Mouse (Mus musculus): ENCODE measurements around the gene Eya2.

Gene Eya2

DNA sequence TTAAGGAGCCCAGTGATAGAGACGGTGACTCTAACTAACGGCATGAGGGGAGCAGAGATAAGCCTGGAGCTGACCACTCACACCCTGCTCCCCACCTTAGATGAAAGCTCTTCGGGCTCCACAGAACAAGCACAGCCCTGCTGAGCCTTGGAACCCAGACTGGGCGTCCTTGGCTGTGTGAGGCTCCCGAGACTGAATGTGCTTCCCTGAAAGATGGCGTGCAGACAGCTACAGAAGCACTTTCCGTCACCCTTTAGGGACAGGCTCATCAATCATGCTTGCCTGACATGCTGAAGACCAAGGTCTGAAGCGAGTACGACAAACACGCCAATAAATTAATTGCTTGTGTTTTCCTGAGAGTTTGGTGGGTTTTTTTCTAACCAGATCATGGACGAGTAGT, 56.2 kb downstream of the Eya2 start:
- no peak for DNase-seq (ENCODE audit: low spot score in 2 of 2)

- DNase-seq (ENCODE audit: low spot score in 2 of 2) = no peak
These were observed 57.4 kb downstream of the Eya2 start for GRCm38 (mm10) chr2:165652281-165652680.

GRCm38 (mm10) chr2:165653001-165653921, 58.4 kb downstream of the Eya2 start:
- no peak for DNase-seq (ENCODE audit: low spot score in 2 of 2)

DNA sequence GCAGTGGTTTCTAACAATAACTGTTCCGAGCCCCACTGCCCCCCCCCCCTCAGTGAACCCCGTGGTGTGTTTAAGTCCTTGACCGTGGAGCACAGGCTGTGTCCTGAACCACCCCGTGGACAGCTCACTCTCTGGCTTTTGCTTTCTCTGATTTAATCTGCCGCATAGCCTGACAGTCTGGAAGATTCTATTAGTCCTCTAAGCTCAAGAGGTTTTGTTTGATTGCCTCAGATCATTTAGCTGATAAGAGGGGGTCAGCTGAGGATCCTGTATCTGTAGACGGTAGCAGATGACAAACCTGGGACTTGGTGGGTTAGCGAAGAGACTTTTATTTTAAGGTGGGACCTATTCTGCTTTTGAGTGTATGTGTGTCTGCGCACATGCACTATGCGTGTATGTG, 59.3 kb downstream of the Eya2 start:
- DNase-seq (ENCODE audit: low spot score in 2 of 2) = no peak

DNA sequence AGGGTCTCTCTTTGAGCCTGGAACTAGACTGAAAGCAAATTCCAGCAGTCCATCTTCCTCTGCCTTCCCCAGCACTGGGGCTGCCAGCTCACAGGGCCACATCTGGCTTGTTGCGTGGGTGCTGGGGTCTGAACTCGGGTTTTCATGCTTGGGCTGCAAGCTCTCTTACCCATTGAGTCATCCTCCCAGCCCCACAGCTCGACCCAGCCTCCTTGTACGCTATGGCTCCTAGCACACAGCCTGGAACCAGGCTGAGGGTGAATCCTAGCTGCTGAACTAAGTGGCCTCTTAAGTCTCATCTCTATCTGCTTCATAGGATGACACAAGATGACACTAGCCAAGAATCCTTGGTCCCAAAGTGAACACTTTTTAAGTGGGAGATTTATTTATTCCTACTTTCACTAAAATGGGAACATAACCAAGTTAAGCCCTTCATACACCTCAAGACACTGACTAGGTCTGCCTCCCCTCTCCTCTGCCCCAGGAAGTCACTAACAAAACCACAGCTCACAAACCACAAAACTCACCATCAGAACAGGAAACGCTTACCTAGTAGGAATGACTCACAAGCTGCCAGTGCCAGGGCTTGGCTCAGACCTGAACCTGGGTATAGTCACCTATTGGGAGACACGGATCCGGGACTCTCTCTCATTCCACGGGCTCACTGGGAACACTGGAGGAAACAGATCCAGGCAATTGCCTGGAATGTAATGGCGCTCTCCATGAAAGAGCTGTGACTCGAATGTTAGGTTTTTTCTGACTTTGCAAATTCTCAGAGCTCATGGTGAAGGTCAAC, 60.1 kb downstream of the Eya2 start:
- peak in 1 of 2 experiments; percentile 24 for DNase-seq (ENCODE audit: low spot score in 2 of 2)

DNA sequence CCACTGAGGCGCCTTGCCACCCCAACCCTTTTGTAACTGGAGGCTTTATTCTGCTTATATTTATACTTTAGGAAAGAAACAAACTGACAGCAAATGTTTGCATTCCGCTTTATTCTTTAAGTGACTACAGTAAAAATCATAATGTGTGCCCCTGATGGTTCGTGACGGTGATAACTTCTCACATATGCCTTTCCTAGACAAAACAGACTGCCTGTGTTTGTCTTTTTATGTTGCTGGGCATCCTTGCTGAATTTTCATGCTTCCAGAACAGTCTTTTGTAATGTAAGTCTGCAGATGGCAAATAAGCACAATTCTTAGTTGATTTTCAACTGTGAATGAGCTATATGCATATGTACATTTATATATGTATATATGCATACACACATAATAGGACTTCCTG, 61.7 kb downstream of the Eya2 start:
- DNase-seq (ENCODE audit: low spot score in 2 of 2) = no peak

GRCm38 (mm10) chr2:165656956-165657355, 62.1 kb downstream of the Eya2 start:
- no peak for DNase-seq (ENCODE audit: low spot score in 2 of 2)

GRCm38 (mm10) chr2:165659552-165659951, 64.7 kb downstream of the Eya2 start:
- no peak for DNase-seq (ENCODE audit: low spot score in 2 of 2)

DNA sequence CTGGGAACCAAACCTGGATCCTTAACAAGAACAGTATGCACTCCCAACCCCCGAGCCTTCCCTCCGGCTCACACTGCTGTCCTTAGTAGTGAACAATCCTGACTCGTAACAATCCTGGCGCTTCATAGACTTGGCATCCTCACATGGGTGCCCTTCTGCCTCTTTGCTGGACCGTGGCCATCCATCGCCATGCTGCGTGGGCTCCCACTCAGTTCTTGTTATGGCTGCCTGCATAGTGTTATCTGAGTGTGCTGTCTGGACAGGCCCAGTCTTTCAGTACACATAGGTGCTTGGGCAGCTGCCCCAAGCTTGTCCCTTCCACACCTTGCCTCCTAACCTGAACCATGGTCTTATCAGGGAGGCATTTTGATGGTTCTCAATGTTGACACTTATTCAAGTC, 68.4 kb downstream of the Eya2 start:
- DNase-seq (ENCODE audit: low spot score in 2 of 2) = no peak

DNA sequence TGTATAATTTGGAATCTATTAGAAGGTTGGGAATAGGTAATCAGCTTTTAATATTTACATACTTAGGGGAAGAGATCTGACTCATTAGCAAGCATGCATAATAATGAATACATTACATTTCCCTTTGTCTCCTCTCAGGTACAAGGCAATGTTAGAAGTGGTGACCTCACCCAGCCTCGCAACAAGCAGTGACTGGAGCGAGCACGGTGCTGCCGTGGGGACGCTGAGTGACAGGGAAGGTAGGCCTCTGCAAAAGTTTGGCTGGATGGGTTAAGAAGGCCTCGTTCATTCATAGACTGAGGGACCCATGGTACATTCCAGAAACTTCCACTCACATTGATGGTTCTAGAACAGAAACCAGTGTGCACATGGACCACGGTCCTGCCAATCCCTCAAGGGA, 69.8 kb downstream of the Eya2 start:
- no peak for DNase-seq (ENCODE audit: low spot score in 2 of 2)

- peak in 1 of 2 experiments; percentile 10 for DNase-seq (ENCODE audit: low spot score in 2 of 2)
These were observed 70.3 kb downstream of the Eya2 start for GRCm38 (mm10) chr2:165665176-165665575.

DNA sequence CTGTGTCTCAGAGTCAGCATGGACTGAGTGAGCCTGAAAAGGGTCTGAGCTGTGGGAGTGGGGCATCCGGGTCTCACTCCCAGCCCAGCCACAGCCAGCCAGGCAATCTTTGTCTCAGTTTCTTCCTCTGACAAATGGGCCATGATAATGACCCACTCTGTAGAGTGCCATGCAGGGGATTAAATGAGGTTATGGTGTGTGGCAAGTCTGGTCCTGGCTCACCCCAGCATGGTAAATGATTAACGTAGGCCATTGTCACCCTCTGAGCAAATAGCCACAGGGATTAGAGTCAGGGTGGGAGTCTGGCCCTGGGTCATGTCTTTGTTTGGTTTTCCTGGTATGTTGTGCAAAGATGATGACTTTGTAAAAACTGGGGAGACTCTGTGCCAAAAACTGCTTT, 72.3 kb downstream of the Eya2 start:
- DNase-seq (ENCODE audit: low spot score in 2 of 2) = no peak

GRCm38 (mm10) chr2:165682719-165683118, 87.9 kb downstream of the Eya2 start:
- DNase-seq (ENCODE audit: low spot score in 2 of 2) = no peak

GRCm38 (mm10) chr2:165687516-165687915, 92.7 kb downstream of the Eya2 start:
- DNase-seq (ENCODE audit: low spot score in 2 of 2) = no peak

GRCm38 (mm10) chr2:165688896-165689295, 94.1 kb downstream of the Eya2 start:
- DNase-seq (ENCODE audit: low spot score in 2 of 2) = no peak

- no peak for DNase-seq (ENCODE audit: low spot score in 2 of 2)
These were observed 96.2 kb downstream of the Eya2 start for GRCm38 (mm10) chr2:165691016-165691415.

- DNase-seq (ENCODE audit: low spot score in 2 of 2) = peak; percentile 49 to 71
These were observed 98.3 kb downstream of the Eya2 start for GRCm38 (mm10) chr2:165692944-165693660.

DNA sequence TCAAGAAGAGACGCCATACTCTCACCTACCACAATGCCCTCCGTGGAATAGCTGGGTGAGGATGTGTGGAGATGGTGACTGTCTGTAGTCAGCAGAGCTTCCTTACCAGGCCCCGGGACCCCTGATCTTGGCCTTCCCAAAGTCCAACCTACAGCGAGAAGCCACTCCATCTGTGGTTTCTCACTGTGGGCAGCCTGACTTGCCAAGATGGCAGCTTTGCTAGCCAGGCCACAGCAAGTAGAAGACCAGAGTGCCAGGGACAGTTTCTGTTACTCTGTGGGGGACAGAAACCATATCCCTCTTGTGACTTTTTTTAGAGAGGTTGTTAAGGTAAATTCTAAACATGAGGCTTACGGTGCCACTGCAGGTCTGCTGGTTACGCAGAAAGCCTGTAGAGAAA, 99.9 kb downstream of the Eya2 start:
- no peak for DNase-seq (ENCODE audit: low spot score in 2 of 2)

DNA sequence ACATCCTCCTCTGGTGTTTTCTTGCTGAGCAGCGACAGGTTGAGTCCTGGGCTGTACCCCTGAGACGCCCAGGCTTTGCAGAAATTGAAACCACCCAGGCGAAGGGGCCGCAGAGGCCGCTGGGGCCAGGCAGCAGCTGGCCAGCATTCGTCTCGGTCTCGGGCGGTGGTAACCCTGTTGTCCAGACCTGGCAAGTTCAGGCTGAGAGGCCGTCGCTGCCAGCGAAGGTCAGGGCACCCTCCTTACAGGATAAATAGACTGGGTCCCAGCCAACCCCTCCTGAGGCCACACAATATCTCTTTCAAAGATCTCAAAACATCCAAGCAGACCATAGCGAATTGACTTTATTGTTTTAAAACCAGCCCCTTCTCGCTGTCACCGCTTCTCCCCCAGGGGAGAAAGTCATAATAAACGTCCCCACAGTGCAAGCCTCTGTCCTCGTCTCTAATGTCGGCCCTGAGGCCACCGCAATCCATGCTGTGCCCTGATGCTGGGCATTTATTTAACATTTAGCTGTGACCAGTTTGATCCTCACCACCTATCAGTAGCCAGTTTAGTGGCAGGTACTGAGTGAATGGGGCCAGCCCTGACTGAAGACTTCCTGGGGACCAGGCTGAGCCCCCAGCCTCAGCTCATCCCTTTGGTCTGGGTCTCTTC, 105.5 kb downstream of the Eya2 start:
- no peak for DNase-seq (ENCODE audit: low spot score in 2 of 2)

DNA sequence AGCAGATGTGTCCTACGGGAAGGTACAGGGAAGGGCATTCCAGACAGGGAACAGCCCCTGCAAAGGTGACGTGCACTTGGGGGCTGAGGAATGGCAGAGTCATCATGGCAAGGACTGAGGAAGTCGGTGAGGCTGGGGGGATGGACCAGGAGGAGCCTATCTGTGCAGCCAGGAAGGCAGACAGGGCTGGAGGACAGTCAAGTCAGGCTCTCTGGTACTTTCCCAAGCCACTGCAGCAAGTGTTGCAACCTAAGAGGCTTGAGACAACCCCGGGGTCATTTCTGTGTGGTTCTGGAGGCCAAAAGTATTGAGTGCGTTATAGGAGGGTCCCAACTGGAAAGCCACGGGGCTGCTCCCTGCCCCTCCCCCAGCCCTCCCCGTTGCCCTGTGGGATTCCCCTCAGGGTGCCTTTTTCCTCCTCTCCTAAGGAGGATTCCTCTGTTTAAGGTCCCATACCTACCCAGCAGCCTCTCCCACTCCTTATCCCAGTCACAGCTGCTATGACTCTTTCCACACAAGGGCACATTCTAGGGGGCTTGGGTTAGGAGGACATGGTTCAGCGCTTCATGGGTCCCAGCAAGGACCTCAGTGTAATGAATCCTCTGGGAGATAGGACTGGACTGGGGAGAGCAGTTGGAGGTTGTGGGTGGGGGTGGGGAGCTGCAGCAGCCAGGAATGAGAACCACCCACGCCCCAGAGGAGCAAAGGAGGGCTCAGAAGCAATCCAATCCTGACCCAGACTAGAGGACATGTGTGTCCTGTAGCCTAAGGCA, 108.4 kb downstream of the Eya2 start:
- no peak for DNase-seq (ENCODE audit: low spot score in 2 of 2)

DNA sequence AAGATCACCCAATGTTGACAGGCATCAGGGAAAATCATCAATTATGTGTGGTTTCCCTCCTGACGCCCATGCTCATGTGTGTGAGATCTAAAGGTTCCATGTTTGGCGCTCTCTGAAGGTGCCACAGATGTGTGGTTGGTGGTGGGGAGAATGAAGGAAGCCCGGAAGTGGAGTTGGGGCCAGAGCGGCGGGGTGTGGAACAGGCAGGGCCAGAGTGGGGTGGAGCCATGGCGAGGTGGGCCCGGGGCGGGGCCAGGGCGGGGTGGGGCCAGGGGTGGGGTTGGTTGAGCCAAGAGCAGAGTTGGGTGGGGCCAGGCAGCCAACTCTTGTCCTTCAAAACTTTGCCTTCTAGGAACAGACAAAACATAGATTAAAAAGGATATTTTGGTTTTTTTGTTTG, 113.4 kb downstream of the Eya2 start:
- no peak for DNase-seq (ENCODE audit: low spot score in 2 of 2)

Data from urinary bladder, adult 18-20 months (tissue).